Mouse (Mus musculus) frontal cortex, adult 2 months (tissue): ENCODE data around the gene Zfp296. TPM values are rescaled to one million over a fixed set of nuclear protein-coding genes. Genes with fewer than 3 reads are reported as not detected.

ENCODE experiments used
- DNase-seq, 2 experiments: peaks; one replicate each; pipeline ENCODE4 v3.0.0; 2022; ENCODE audit warnings: low spot score in 1 of 2; ENCODE audit errors: extremely low spot score in 1 of 2
- polyA plus RNA-seq: library from polyadenylated mRNA; depleted of rRNA; stranded (reverse); fragments of >200 nt; gene quantifications from 2 replicates; pipeline ENCODE4 v1.2.3, GENCODE M21; 2012

Zfp296 gene
- polyA plus RNA-seq, 1 experiment, result 2.0 TPM

GRCm38 (mm10) chr7:19561765-19562642 is 15.1 kb upstream of the Zfp296 start:
- peak; percentile 70 to 91 for DNase-seq

DNA sequence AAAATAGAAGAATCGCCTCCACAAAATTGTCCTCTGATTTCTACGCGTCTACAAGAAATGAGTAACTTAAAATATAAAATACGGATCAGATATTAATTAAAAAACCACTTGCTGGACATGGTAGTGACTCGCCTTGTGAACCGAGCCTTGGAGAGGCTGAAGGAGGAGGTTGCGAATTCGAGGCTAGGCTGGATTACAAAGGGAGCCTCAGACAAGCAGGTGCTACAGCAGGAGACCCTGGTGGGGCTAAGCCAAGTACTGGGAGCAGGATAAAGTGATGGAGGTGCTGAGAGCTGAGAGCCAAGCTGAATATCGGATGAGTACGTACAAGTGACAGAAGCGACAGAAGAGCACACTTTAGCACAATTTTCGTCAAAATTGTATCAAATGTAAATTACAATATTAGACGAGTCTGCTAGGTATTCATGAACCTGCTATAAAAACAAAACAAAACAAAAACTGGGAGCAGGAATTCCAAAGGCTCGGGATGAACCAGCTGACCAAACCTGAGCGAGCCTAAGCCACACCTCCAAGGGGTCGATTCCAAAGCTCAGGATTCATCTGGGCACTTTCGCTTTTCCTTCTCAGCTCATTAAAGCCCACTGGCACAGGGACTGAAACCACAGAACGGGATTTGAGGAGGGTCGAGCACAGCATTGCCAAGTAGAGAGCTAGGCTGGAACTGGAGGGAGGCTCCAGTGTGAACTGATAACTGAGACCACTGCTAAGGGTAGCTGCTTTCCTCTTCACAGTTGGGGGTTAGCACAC is 14.3 kb upstream of the Zfp296 start, which contains the start of gene Ppp1r37:
TSS of gene Ppp1r37 (minus strand) at position 434 of the 768 bp plus-strand sequence.
- no peak for DNase-seq

GRCm38 (mm10) chr7:19563884-19564283 is 13.2 kb upstream of the Zfp296 start:
- no peak for DNase-seq

- DNase-seq, result no peak
Observed at GRCm38 (mm10) chr7:19564455-19564854, 12.6 kb upstream of the Zfp296 start.

- DNase-seq, result no peak
Observed at GRCm38 (mm10) chr7:19565803-19566202, 11.3 kb upstream of the Zfp296 start.

DNA sequence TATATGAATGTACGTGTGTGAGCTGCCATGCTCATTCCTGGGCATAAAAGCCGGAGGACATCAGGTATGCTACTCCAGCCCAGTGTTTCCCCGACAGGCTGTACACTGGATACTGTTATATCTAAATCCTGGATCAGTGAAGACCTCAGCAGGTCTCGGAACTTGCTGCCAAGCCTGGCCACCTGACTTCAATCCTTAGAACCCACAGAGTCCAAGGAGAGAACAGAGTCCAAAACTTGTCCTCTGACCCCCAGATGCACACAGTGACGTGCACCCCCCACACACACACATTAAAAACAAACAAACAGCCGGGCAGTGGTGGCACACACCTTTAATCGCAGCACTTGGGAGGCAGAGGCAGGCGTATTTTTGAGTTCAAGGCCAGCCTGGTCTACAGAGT is 9.7 kb upstream of the Zfp296 start:
- no peak for DNase-seq

DNA sequence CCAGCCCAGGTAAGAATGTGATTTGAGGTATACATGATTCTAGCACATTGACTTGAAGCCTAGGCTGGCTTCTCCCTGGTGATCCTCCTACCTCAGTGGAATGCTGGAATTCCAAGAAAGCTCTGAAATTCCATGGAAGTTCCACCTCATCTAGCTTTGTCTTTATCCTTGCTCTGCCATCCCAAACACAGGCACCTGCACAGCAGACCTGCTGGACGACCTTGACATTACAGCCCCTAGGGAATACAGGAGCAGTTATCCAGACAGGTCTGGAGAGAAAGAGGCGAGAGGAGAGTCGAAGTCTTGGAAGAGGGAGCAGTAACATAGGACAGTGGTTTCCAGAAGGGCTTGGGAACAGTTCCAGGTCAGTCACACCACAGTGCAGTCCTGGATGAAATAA is 7.4 kb upstream of the Zfp296 start:
- no peak for DNase-seq

GRCm38 (mm10) chr7:19572926-19573775 is 3.9 kb upstream of the Zfp296 start:
- DNase-seq, result peak in 1 of 2 experiments; percentile 69

GRCm38 (mm10) chr7:19573776-19574140 is 3.3 kb upstream of the Zfp296 start:
- DNase-seq, result no peak

DNA sequence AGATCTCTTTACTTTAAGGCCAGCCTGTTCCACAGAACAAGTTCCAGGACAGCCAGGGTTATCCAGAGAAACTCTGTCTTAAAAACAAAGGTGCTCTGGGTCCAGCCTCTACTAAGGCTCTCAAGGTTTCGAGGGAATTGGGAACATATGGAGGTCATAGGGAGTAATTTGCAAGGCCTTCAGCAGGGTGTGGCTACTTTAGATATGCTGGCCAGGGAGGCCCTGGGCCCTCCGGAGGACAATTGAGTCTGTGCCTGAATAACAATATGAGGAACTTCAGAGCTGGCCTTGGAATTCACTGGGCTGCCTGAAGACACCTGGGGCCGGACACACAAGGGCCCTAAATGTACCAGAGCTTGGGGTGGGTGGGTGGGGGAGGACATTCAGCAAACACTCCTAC is 1.5 kb upstream of the Zfp296 start:
- no peak for DNase-seq

- DNase-seq, result no peak
Observed at GRCm38 (mm10) chr7:19577877-19578414, 859 bp downstream of the Zfp296 start.

- no peak for DNase-seq
Observed at GRCm38 (mm10) chr7:19578436-19578835, 1.3 kb downstream of the Zfp296 start.

DNA sequence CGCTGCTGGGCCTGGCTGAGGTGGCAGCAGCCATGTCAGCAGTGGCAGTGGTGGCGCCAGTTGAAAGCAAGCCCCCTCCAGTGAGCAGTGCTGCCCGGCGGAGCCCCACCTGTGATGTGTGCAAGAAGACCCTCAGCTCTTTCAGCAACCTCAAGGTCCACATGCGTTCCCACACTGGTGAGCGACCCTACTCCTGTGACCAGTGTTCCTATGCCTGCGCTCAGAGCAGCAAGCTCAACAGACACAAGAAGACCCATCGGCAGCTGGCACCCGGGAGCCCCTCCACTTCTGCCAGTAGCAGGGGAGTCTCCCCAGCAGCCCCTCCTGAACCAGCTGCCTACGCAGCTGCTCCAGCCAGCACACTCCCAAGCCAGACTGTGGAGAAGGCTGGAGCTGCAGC is 2.7 kb downstream of the Zfp296 start:
- DNase-seq, result no peak

- DNase-seq, result no peak
Observed at GRCm38 (mm10) chr7:19580634-19581033, 3.5 kb downstream of the Zfp296 start.

DNA sequence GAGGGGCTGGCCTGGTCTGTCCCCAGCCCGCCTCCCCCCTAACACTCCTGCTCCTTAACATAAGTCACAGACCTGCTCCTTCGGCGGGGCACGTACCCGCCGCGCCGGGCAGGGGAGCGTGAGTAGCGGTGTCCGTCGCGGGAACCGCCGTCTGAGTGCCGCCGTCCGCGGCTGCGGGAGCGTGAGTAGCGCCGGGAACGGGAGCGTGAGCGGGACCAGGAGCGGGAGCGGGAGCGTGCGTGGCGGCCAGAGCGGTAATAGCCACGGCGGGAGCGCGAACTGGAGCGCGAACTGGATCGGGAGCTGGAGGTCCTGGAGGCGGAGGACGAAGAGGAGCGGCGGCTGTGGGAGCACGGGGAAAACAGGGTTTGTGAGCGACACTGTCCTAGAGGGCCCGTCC is 9.2 kb downstream of the Zfp296 start:
- no peak for DNase-seq

DNA sequence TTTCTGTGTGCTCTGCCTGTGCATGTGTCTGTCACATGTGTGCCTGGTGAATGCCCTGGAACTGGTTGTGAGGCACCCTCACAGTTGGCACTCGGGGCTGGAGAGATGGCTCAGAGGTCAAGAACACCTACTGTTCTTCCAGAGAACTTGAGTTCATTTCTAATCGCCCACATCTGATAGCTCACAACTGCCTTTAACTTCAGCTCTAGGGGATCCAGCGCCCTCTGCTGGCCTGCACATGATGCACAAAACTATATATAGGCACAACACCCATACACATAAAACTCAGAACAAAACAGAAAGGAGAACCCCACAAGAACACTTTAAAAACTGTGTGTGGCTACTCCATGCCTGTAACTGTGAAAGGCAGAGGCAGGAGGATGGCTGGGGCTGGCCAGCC is 12.1 kb downstream of the Zfp296 start:
- peak in 1 of 2 experiments; percentile 66 for DNase-seq

- DNase-seq, result peak; percentile 74 to 88
Observed at GRCm38 (mm10) chr7:19589917-19590316, 12.8 kb downstream of the Zfp296 start.

DNA sequence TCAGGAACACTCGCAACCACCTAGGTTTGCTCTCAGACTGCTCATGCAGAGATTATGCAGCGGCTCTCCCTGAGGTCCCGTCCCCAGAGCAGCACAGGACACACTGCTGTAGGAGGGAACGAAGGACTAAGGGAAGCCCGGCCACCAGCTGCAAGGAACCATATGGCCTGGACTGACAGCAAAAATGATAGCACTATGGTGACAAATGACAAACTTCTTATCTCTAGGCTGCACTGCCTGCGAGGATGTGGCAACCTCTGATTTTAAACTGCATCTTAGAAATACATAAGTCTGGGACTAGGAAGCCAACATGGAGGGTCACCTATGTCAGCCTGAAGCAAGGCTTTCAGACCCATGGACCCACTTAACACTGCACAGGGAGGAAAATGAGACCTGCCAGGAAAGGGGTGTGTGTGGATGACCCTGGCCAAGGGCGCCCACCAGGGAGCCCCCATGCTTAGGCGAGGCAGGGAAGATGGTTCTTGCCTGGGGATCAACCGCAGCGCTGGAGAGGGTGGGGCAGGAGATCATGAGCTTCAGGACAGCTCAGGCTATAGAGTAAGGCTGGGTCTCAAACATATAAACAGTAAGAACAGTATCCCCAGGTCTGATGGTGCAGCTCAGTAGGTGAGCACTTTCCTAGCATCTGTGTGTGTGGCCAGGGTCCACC is 16.1 kb downstream of the Zfp296 start:
- DNase-seq, result no peak

GRCm38 (mm10) chr7:19600562-19600961 is 23.5 kb downstream of the Zfp296 start:
- DNase-seq, result peak; percentile 30 to 49

- DNase-seq, result no peak
Observed at GRCm38 (mm10) chr7:19603055-19603454, 26.0 kb downstream of the Zfp296 start.
